Mouse (Mus musculus): ENCODE data around the gene Tnfsf10. TPM values are rescaled to one million over a fixed set of nuclear protein-coding genes. Genes with fewer than 3 reads are reported as not detected.

Tnfsf10 gene
- polyA plus RNA-seq, 1 experiment from 2014 or later, result 0.15 TPM

DNA sequence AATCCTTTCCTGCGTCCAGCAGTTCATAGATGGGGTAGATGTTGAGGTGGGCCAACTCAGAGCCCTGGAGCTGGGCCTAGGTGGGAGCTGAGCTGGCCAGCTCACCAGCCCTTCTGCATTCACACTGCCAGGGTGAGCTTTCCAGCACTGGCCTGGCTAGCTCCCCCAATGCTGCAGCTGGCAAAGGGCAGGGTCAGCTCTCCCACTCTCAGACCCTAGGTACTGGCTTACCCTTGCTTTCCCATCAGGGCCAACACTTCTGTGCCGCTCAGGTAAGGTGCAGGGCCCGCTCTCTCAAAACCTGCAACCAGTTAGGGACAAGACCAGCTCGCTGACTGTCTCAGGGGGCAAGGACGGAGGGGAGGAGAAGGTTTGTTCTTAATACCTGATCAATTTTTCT, 23.9 kb downstream of the Tnfsf10 start:
- no peak overlapping the region for H3K9ac ChIP-seq
- no peaks in the 10 kb centered on the region for H3K4me1 ChIP-seq
- WGBS, result 90% methylated on average over 5 of the region's 5 CpGs
- no peak for ATAC-seq (ENCODE audit: insufficient number of reproducible peaks, low FRiP score, low TSS enrichment, low read depth)
- no peak overlapping the region for H3K4me2 ChIP-seq
- H3K27ac ChIP-seq, result no peak overlapping the region
- no peaks in the 10 kb centered on the region for H3K36me3 ChIP-seq
- H3K9me3 ChIP-seq, result no peaks in the 10 kb centered on the region
- H3K4me3 ChIP-seq, result no peak overlapping the region
- no peaks in the 10 kb centered on the region for H3K27me3 ChIP-seq

DNA sequence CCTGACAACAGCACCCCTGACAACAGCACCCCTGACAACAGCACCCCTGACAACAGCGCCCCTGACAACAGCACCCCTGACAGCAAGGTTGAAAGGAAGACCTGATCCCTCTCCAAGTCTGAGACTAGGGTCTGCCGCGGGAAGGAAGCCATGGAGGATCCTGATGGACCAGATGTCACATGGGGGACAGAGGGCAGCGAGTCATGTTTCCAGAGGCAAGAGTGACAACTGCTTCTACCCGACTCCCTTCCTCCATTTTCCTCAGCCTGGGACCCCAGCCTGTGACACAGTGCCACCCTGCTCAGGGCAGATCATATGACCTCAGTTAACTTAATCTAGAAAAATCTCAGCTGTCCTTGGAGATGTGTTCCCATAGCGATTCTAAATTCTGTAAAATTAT, 25.6 kb downstream of the Tnfsf10 start:
- H3K9me3 ChIP-seq, result no peaks in the 10 kb centered on the region
- H3K27ac ChIP-seq, result no peak overlapping the region
- H3K27me3 ChIP-seq, result no peaks in the 10 kb centered on the region
- no peaks in the 10 kb centered on the region for H3K4me1 ChIP-seq
- 60% methylated on average over 6 of the region's 6 CpGs for WGBS
- no peaks in the 10 kb centered on the region for H3K36me3 ChIP-seq
- ATAC-seq (ENCODE audit: insufficient number of reproducible peaks, low FRiP score, low TSS enrichment, low read depth), result no peak
- H3K4me3 ChIP-seq, result no peak overlapping the region
- no peak overlapping the region for H3K9ac ChIP-seq
- H3K4me2 ChIP-seq, result no peak overlapping the region

DNA sequence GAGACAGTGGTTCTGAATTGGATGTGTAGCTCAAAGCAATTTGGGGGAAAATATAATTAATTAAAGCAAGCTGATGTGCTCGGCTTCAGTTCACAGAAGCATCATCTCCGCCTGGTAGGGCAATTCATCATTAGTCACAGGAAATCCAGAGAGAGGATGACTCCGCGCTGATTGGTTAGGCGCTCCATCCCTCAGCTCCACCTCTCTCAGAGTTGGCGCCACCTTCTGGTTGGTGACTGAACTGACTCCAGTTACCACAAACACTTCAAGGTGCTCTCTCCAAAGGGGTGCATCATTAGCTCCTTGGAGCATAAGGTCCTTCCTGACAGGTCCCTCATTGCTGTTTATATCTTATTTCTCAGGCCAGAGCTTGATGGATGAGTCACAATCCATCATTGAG, 28.7 kb downstream of the Tnfsf10 start:
- WGBS, result 51% methylated on average over 6 of the region's 6 CpGs
- H3K4me2 ChIP-seq, result no peak overlapping the region
- no peaks in the 10 kb centered on the region for H3K9me3 ChIP-seq
- H3K27me3 ChIP-seq, result no peaks in the 10 kb centered on the region
- no peak overlapping the region for H3K4me3 ChIP-seq
- no peaks in the 10 kb centered on the region for H3K4me1 ChIP-seq
- H3K9ac ChIP-seq, result no peak overlapping the region
- ATAC-seq (ENCODE audit: insufficient number of reproducible peaks, low FRiP score, low TSS enrichment, low read depth), result no peak
- H3K27ac ChIP-seq, result no peak overlapping the region
- no peaks in the 10 kb centered on the region for H3K36me3 ChIP-seq

DNA sequence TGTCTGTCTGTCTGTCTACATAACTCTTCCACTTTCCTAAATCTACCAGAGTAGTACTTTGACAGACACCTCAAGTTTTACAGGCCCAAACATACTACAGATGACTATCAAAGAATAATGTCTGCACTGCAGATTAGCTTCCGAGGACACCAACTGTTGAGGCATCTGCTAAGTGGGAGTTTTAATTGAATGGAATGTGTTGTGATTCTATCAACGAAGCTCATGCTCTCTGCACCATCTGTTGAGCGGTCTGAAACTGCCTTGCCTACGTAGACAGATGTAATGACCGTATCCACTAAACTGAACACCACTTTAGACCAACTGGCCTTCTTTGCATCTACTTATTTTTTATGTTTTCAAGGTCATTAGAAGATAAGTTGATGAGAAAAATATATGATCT, 31.6 kb downstream of the Tnfsf10 start:
- Histone ChIP-seq H3K27me3 (no peaks in the 10 kb centered on the region), H3K4me2 (no peak overlapping the region), H3K9me3 (no peaks in the 10 kb centered on the region), H3K4me1 (no peaks in the 10 kb centered on the region), H3K27ac (no peak overlapping the region), H3K36me3 (no peaks in the 10 kb centered on the region), H3K4me3 (no peak overlapping the region), H3K9ac (no peak overlapping the region)
- 67% methylated on average over 5 of the region's 5 CpGs for WGBS
- ATAC-seq (ENCODE audit: insufficient number of reproducible peaks, low FRiP score, low TSS enrichment, low read depth), result no peak

DNA sequence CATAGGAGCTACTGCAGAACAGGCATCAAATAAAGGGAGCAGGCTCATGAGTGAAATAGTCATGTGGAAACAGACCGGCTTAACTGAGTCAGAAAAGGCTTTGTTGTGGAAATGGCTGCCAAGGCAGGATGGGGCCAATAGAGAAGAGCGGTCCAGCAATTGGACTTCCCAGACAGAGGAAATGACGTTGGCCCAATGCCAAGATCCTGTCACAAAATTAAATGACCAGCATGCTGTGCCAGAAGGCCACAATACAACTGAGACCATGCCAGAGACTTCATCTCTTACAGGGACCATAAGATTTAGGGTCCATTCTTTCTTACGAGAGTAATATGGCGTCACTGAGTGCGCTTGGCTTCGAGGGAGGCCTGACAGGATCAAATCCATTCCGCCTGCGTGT, 34.3 kb downstream of the Tnfsf10 start:
- H3K9ac ChIP-seq, result no peak overlapping the region
- no peaks in the 10 kb centered on the region for H3K27me3 ChIP-seq
- H3K4me1 ChIP-seq, result no peaks in the 10 kb centered on the region
- no peaks in the 10 kb centered on the region for H3K9me3 ChIP-seq
- H3K36me3 ChIP-seq, result no peaks in the 10 kb centered on the region
- no peak overlapping the region for H3K4me3 ChIP-seq
- WGBS, result 66% methylated on average over 9 of the region's 9 CpGs
- H3K4me2 ChIP-seq, result no peak overlapping the region
- no peak overlapping the region for H3K27ac ChIP-seq
- no peak for ATAC-seq (ENCODE audit: insufficient number of reproducible peaks, low FRiP score, low TSS enrichment, low read depth)

DNA sequence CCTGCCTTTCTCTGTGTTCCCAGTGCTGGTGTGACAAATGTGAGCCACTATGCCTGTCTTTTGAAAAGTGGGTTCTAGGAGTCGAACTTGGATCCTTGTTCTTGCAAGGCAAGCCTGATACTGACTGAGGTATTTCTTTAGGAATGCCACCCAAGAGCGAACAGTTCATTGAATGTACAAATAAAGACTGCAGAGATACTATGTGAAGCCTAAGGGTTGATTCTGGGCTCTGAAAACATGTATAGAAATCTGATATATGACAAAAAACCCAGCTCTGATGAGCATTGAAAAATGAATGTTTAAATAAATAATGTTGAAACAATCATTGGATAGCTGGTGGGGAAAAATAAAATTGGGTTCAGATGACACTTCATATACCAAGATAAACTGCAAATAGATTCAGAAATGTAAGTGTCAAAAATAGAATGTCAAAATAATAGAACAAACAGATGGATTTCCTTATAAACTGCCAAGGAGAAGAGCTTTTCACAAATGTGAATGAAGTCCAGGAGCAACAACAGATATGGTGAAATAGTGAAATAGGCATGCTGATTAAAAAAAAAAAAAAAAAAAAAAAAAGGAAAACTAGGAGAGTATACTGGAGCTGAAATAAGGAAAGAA, 42.4 kb downstream of the Tnfsf10 start:
- no peak for ATAC-seq (ENCODE audit: insufficient number of reproducible peaks, low FRiP score, low TSS enrichment, low read depth)
- no peak overlapping the region for H3K9ac ChIP-seq
- H3K27me3 ChIP-seq, result no peaks in the 10 kb centered on the region
- H3K4me1 ChIP-seq, result no peaks in the 10 kb centered on the region
- H3K4me2 ChIP-seq, result no peak overlapping the region
- H3K4me3 ChIP-seq, result no peak overlapping the region
- H3K9me3 ChIP-seq, result no peaks in the 10 kb centered on the region
- H3K27ac ChIP-seq, result no peak overlapping the region
- H3K36me3 ChIP-seq, result no peaks in the 10 kb centered on the region
- 72% methylated on average over 2 of the region's 2 CpGs for WGBS

DNA sequence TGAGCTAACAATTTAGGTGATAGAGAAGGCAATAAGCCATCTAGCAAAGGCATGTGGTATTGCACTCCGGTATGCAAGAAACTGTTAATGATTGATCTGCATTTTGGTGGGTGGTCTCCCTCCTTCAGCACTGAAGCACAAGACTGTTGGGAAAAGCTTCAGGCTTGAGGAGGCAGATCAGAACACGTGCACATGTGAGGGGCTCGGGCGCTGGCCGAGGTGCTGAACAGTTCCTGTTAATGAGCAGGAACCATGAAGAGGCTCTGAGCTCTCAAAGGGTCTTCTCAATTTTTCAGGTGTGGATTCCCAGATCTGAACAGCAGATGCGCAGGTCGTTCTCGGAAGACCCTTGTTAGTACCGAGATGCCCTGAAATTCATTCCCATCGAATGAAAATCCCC, 53.3 kb downstream of the Tnfsf10 start:
- Histone ChIP-seq H3K4me1 (peaks cover 13% of the 10 kb centered on the region), H3K27me3 (peaks cover 53% of the 10 kb centered on the region), H3K4me3 (no peak overlapping the region), H3K9ac (no peak overlapping the region), H3K36me3 (no peaks in the 10 kb centered on the region), H3K4me2 (no peak overlapping the region), H3K27ac (no peak overlapping the region), H3K9me3 (no peaks in the 10 kb centered on the region)
- no peak for ATAC-seq (ENCODE audit: insufficient number of reproducible peaks, low FRiP score, low TSS enrichment, low read depth)
- 5% methylated on average over 10 of the region's 10 CpGs for WGBS

DNA sequence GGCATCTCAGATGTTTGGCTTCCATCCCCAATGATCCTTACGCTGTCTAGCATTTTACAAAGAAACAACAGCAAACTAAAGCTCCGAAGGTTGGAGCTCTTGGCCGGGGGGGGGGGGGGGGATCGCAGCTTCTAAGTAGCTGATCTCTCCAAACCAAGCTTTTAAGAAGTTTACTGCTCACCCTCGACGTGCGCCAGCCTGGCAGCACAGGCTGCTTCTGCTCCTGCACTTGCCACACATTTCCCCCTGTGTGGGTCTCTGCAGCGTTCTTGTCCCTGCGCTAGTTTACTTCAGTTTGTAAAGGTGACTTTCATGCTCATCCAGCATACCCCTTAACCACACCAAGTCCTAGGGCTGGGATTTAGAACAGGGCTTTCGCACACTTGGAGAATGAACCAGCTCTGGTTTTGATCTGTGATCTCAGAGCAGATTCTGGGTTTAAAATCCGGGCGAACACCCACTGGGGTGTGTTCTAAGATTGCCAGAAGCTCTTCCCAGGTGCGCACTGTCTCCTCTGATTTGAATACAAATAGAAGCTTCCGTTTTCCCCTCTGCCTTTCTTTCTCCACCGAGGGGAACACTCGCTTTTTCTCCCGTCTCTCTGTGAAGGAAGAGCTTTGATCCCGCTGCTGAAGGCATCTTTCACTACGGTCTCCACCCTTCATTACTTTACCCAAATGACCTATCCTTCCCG, 53.9 kb downstream of the Tnfsf10 start:
- Histone ChIP-seq H3K27me3 (peaks cover 54% of the 10 kb centered on the region), H3K36me3 (no peaks in the 10 kb centered on the region), H3K4me3 (no peak overlapping the region), H3K4me1 (peaks cover 13% of the 10 kb centered on the region), H3K27ac (no peak overlapping the region), H3K4me2 (no peak overlapping the region), H3K9me3 (no peaks in the 10 kb centered on the region), H3K9ac (no peak overlapping the region)
- 2% methylated on average over 20 of the region's 20 CpGs for WGBS
- ATAC-seq (ENCODE audit: insufficient number of reproducible peaks, low FRiP score, low TSS enrichment, low read depth), result no peak

DNA sequence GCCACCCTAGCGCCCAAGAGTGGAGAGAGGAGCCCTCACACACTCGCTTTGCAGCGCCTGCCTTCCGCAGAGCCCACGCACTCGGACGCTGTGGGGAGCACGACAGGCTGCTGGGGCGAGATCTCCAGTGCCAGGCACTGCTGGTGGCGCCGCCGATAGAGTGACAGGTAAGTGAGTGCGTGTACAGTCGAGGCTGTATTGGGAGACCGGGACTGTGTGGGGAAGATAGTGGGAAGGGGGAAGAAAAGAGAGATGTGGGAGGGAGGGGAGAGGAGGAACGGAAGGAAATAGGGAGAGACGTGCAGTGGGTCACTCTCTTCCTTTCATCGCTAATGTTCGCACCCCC, 54.4 kb downstream of the Tnfsf10 start, which contains the start of gene Ghsr:
Gene Ghsr, plus strand, starts transcription at position 76 of the 346 bp plus-strand sequence.
- peak within 1 kb of the TSS; percentile 19; the same call in 1 of the 2 replicates for H3K4me2 ChIP-seq
- no peak for ATAC-seq (ENCODE audit: insufficient number of reproducible peaks, low FRiP score, low TSS enrichment, low read depth)

DNA sequence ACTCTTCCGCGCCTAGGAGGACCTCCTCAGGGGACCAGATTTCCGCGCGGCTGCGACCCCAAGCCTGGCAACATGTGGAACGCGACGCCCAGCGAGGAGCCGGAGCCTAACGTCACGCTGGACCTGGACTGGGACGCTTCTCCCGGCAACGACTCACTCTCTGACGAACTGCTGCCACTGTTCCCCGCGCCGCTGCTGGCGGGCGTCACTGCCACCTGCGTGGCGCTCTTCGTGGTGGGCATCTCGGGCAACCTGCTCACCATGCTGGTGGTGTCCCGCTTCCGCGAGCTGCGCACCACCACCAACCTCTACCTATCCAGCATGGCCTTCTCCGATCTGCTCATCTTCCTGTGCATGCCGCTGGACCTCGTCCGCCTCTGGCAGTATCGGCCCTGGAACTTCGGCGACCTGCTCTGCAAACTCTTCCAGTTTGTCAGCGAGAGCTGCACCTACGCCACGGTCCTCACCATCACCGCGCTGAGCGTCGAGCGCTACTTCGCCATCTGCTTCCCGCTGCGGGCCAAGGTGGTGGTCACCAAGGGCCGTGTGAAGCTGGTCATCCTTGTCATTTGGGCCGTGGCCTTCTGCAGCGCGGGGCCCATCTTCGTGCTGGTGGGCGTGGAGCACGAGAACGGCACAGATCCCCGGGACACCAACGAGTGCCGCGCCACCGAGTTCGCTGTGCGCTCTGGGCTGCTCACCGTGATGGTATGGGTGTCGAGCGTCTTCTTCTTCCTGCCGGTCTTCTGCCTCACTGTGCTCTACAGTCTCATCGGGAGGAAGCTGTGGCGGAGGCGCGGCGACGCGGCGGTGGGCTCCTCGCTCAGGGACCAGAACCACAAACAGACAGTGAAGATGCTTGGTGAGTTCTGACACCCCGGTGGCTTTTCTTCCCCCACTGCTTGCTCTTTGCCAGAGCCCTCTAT, 55.2 kb downstream of the Tnfsf10 start:
- Histone ChIP-seq H3K36me3 (no peaks in the 10 kb centered on the region), H3K27ac (no peak overlapping the region), H3K9ac (no peak overlapping the region), H3K4me3 (peak overlapping the region; percentile 19), H3K27me3 (peaks cover 54% of the 10 kb centered on the region), H3K4me2 (peak overlapping the region; percentile 19; the same call in 1 of the 2 replicates), H3K4me1 (peaks cover 13% of the 10 kb centered on the region), H3K9me3 (no peaks in the 10 kb centered on the region)
- WGBS, result 2% methylated on average over 77 of the region's 77 CpGs
- no peak for ATAC-seq (ENCODE audit: insufficient number of reproducible peaks, low FRiP score, low TSS enrichment, low read depth)

More for the DNA sequence above, 54.4 kb downstream of the Tnfsf10 start, which contains the start of gene Ghsr:
- Histone ChIP-seq H3K27ac (no peak within 1 kb of the TSS), H3K4me1 (peaks cover 13% of the 10 kb centered on the region), H3K27me3 (peaks cover 54% of the 10 kb centered on the region), H3K36me3 (no peaks in the 10 kb centered on the region), H3K4me3 (peak within 1 kb of the TSS; percentile 19), H3K9me3 (no peaks in the 10 kb centered on the region), H3K9ac (no peak within 1 kb of the TSS)
- 3% methylated on average over 19 of the region's 19 CpGs for WGBS

DNA sequence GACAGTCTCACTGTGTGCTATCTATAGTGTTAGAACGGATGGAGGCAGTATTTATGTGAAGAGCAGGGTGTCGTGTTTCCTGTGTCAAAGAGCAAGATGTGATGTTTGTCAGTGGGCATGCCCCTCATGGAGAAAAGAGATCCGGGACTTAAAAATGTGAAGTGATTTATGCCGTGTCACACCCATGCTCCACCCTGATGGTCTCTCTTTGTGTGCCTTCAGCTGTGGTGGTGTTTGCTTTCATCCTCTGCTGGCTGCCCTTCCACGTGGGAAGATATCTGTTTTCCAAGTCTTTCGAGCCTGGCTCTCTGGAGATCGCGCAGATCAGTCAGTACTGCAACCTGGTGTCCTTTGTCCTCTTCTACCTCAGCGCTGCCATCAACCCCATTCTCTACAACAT, 57.6 kb downstream of the Tnfsf10 start:
- Histone ChIP-seq H3K27me3 (peaks cover 54% of the 10 kb centered on the region), H3K36me3 (no peaks in the 10 kb centered on the region), H3K4me2 (no peak overlapping the region), H3K4me1 (peaks cover 13% of the 10 kb centered on the region), H3K4me3 (no peak overlapping the region), H3K27ac (no peak overlapping the region), H3K9ac (no peak overlapping the region), H3K9me3 (no peaks in the 10 kb centered on the region)
- no peak for ATAC-seq (ENCODE audit: insufficient number of reproducible peaks, low FRiP score, low TSS enrichment, low read depth)
- 55% methylated on average over 9 of the region's 9 CpGs for WGBS

DNA sequence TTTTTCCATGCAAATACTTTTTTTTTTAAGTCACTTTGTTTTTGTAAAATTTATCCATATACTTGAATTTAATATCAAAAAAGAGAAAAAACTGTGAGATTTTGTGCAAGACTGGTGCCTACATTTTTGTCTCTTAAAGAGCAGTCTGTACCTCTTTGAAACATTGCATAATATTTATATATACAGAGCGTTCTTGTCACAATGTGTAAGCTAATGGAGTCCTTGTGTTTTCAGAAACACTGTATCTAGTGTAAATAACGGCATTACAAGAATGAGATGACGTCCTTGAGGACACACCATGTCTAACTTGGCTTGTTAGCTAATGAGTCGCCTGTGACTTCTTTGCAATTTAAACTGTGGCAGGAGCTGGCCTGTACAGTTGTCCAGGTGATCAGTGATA, 61.1 kb downstream of the Tnfsf10 start:
- Histone ChIP-seq H3K4me3 (no peak overlapping the region), H3K9me3 (no peaks in the 10 kb centered on the region), H3K36me3 (no peaks in the 10 kb centered on the region), H3K4me2 (no peak overlapping the region), H3K27ac (no peak overlapping the region), H3K9ac (no peak overlapping the region), H3K27me3 (peaks cover 20% of the 10 kb centered on the region), H3K4me1 (no peaks in the 10 kb centered on the region)
- ATAC-seq (ENCODE audit: insufficient number of reproducible peaks, low FRiP score, low TSS enrichment, low read depth), result no peak
- WGBS, result 72% methylated on average over 4 of the region's 4 CpGs

Measured in limb, embryonic 15.5 days (tissue).